Mouse (Mus musculus): Measurements from ENCODE around the gene Spsb2.
A peak's percentile ranks its signal among the peaks of the same experiment; 100 is the strongest.
"Not testable (repeated sequence)": the region's sequence is repeated elsewhere in the genome, so short reads cannot be mapped to it uniquely, and the experiment has no call there.

Spsb2 gene

GRCm38 (mm10) chr6:124817125-124817524 lies 8.7 kb downstream of the Spsb2 start:
- no peak for DNase-seq (ENCODE audit: low spot score)

GRCm38 (mm10) chr6:124817563-124817962 lies 9.1 kb downstream of the Spsb2 start:
- DNase-seq (ENCODE audit: low spot score), result no peak

- no peak for DNase-seq (ENCODE audit: low spot score)
Measured at GRCm38 (mm10) chr6:124817971-124818370, 9.5 kb downstream of the Spsb2 start.

GRCm38 (mm10) chr6:124820891-124821290 lies 12.4 kb downstream of the Spsb2 start:
- no peak for DNase-seq (ENCODE audit: low spot score)

- DNase-seq (ENCODE audit: low spot score), result no peak
Measured at GRCm38 (mm10) chr6:124822049-124822448, 13.6 kb downstream of the Spsb2 start.

GRCm38 (mm10) chr6:124828101-124828592 lies 19.7 kb downstream of the Spsb2 start:
- DNase-seq (ENCODE audit: low spot score), result peak; percentile 82

GRCm38 (mm10) chr6:124828868-124829798 lies 20.7 kb downstream of the Spsb2 start, which contains the start of the genes Usp5 and Cdca3:
TSS of gene Usp5 (minus strand) at chr6:124829484.
TSS of gene Cdca3 (plus strand) at chr6:124829547.
- DNase-seq (ENCODE audit: low spot score), result peak; percentile 99

GRCm38 (mm10) chr6:124829799-124830700 lies 21.6 kb downstream of the Spsb2 start:
- peak; percentile 96 for DNase-seq (ENCODE audit: low spot score)

GRCm38 (mm10) chr6:124831199-124831598 lies 22.7 kb downstream of the Spsb2 start:
- DNase-seq (ENCODE audit: low spot score), result not testable (repeated sequence)

GRCm38 (mm10) chr6:124831649-124832048 lies 23.2 kb downstream of the Spsb2 start:
- no peak for DNase-seq (ENCODE audit: low spot score)

- DNase-seq (ENCODE audit: low spot score), result no peak
Measured at GRCm38 (mm10) chr6:124834512-124835081, 26.1 kb downstream of the Spsb2 start.

- DNase-seq (ENCODE audit: low spot score), result peak; percentile 68
Measured at GRCm38 (mm10) chr6:124835531-124835930, 27.1 kb downstream of the Spsb2 start.

- DNase-seq (ENCODE audit: low spot score), result no peak
Measured at GRCm38 (mm10) chr6:124836411-124836810, 27.9 kb downstream of the Spsb2 start.

- peak; percentile 67 for DNase-seq (ENCODE audit: low spot score)
Measured at GRCm38 (mm10) chr6:124839805-124840204, 31.3 kb downstream of the Spsb2 start.

- peak; percentile 32 for DNase-seq (ENCODE audit: low spot score)
Measured at GRCm38 (mm10) chr6:124840241-124841167, 32.0 kb downstream of the Spsb2 start, which contains the start of gene Gnb3. TSS of gene Gnb3 (minus strand) at chr6:124840275.

- peak; percentile 89 for DNase-seq (ENCODE audit: low spot score)
Measured at GRCm38 (mm10) chr6:124847305-124847704, 38.8 kb downstream of the Spsb2 start.

- DNase-seq (ENCODE audit: low spot score), result no peak
Measured at GRCm38 (mm10) chr6:124850535-124850934, 42.1 kb downstream of the Spsb2 start.

GRCm38 (mm10) chr6:124854647-124855046 lies 46.2 kb downstream of the Spsb2 start:
- DNase-seq (ENCODE audit: low spot score), result no peak

- DNase-seq (ENCODE audit: low spot score), result no peak
Measured at GRCm38 (mm10) chr6:124856321-124856720, 47.9 kb downstream of the Spsb2 start.
